Mouse (Mus musculus): ENCODE results near the gene Gm49325.

Gene Gm49325

DNA sequence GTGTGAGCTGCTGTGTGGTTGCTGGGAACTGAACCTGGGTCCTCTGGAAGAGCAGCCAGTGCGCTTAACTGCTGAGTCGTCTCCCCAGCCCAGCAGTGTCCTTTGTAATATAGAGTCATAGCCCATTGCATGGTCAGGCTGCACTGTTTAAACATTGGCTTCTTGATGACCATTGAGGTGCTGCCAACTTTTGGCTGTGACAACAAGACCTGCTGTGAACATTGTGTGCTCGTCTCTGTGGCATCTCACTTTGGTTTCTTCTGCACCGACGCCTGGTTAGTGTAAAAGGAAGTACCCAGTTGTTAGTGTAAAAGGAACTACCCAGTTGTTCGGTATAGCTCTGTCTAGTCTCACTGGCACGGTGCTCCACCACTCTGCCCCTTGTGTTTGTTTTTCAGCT, 20.6 kb downstream of the Gm49325 start:
- peak; percentile 20 for DNase-seq (ENCODE audit: low read depth)

DNA sequence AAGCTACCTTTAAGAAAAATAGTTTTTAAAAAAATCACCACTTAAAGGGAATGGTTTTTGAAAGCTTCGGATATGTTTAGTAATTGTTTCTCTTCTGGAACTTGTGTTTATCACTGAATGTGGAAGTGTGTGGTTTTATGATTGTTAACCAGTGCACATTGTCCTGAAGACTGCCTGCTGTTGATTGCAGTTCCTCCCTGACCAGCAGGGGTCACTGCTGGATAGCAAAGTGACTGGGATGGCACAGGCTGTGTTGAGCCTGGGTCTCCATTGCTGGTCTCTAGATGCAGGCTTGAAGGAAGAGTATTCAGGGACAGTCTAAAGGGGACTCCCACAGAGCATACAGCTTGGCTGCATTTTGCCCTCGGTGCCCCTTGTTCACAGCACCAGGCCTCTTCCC, 21.5 kb downstream of the Gm49325 start:
- DNase-seq (ENCODE audit: low read depth): peak; percentile 90

DNA sequence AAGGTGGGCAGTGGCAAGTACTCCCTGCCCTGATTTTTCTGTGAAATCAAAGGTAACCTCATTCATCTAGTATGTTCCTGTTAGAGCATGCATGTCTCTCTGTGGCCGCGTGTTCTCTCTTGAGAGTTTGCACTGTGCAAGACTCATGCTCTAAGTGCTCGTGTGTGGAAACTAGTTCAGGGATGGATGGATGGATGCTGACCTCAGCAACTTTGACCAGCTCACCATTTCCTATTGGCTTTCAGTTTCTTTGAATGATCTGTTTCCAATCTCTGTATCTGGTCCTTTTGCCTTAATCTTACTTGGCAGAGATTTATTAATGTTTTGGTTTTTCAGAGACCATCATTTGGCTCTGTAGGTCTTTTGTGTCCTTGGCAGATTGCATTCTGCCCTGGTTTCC, 23.2 kb downstream of the Gm49325 start:
- no peak for DNase-seq (ENCODE audit: low read depth)

DNA sequence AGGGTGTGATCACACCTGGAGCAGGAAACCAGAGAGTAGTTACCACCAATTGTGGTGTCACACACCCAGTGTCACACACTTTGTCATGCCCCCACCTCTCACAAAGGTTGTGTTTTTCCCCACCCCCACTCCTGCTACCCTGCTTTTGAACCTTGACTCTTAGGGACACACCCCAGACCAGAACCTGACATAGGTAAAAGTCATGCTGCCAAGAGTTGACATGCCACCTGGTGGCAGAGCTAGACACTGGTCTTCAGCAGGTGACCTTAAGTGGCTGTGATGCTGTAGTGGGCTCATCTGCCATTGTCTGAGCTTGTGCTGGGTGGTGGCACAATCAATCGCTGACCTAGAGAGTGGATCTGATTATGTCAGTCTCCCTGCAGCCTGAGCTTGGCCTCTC, 24.0 kb downstream of the Gm49325 start:
- peak; percentile 56 for DNase-seq (ENCODE audit: low read depth)

DNA sequence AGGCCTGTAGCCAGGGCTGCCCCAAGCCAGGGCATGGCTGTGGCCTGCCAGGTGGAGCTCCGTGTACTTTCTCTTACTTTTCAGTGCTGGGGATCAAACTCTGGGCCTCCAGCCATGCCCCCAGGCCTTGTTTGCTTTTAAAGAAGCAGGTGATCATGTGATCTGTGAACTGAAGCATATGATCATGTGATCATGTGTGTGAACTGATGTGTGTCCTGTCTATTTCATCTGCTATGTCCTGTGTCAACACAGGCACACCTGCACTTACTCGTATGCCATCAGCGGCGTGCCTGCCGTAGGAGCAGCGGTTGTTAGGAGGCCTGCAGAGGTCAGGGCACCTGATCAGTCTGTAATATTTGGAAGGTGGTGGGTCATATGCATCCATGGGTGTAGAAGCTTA, 28.0 kb downstream of the Gm49325 start:
- DNase-seq (ENCODE audit: low read depth): no peak

DNA sequence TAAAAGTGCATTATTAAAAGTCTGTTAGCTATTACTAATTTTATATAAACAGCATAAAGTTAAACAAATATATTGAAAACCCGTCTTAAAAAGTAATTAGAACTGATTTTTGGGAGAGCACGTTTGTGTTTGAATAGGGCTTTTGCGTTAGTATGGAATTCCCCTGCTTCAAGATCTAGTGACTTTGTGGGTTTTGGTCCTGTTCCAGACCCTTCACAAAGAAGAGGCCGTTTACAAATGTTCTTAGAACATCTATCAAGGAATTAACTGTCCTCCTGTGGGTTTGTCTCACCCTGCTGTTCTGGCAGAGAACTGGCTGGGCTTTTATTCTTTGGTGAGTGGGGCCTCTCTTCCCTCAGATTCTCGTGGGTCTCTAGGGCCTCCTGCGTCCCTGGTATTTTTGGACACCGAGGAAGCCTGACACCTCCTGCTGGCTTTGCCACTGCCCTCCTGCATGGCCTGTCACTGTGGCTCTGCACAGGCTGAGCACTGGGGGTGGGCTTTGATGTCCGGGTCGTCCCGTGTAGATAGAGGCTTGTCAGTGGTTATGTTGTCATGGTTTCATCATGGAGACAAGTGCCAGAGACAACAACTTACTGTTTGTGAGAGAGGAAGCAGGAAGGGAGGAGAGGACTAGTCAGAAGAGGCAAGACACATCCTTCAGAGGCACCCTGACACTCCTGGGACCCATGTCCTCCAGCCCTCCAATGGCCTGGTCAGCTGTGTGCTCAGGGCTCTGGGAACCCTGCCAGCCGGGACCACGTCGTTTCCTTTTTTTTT, 28.6 kb downstream of the Gm49325 start:
- peak; percentile 24 for DNase-seq (ENCODE audit: low read depth)

DNA sequence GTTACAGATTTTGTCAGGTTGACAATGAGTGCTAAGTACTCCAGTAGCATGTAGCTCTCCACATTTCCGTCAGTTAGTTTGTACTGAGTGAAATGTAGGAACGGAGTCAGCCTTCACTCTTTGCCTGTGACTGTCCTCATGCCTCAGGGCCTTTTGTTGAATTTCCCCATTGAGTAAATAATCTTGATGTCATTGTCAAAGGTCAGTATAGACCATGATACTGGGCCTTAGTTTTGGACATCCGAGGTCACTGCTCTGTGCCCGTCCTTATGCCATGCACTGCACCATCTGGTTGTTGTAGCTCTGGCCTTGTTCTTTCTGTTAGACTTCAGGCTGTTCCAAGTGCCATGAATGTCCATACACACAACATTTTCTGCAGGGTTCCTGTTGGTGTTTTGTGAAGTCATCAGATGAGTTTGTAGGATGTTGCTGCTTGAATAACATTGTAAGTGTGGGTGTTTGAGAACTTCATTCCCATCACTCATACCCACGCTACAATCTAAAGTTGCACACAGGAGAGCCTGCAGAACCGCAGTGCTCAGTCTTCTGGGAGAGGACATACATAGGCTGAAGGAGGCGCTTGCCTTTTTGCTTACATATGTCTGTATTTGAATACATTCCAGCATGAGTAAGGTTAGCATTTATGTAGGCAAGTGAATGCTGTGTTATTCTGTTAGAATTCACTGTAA, 30.4 kb downstream of the Gm49325 start:
- DNase-seq (ENCODE audit: low read depth): no peak

DNA sequence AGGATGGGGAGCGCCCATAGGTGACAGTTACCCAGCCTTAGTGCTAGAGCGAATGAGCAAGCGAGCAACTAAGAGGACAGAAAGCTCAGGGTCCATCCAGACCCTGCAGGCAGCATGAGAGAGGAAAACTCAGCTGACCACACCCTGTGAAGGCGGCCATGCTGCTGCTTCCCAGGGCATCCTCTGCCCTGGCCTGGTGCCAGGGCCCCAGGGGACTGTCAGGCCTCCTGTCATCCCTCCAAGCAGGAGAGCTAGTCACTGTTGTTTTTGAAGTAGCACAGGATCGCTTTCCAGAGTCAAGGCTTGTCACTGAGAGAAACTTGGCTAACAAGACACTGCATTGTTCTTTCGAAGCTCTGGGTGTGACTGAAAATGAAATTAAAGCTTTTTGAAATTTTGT, 33.0 kb downstream of the Gm49325 start:
- DNase-seq (ENCODE audit: low read depth): no peak

DNA sequence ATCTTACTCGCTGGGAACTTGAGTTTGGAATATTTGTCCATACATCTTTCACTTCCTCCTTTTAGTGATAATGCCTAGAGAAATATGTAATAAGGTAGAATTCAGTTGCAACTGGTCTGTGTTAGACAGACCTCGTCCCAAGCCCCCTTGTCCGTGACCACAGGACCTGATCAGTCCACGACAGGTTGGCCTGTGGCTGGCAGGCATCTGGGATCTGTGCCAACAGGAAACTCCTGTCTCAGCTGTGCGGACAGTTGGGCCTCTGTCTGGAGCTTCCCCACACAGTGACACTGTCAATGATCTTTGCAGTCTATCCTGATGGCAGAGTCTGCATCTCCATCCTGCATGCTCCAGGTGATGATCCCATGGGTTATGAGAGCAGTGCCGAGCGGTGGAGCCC, 37.2 kb downstream of the Gm49325 start:
- DNase-seq (ENCODE audit: low read depth): no peak

DNA sequence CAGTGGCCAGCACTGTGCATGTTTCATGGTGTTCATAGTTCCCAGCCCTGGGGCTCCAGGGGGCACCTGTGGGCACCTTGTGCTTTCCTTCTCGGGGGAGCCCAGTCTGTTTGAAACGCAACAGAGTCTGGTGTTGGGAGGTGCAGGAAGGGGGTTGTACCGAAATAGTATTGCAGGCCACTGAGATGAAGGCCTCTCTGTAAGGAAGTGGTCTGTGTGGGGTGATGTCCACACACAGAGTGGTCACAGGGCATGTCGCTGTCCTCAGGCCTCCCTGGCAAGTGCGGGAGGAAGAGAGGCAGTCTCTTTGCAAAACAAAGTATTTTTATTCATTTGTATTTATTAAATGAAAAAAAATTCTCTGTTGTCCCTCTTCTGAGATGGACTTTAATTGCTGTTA, 39.6 kb downstream of the Gm49325 start:
- no peak for DNase-seq (ENCODE audit: low read depth)

DNA sequence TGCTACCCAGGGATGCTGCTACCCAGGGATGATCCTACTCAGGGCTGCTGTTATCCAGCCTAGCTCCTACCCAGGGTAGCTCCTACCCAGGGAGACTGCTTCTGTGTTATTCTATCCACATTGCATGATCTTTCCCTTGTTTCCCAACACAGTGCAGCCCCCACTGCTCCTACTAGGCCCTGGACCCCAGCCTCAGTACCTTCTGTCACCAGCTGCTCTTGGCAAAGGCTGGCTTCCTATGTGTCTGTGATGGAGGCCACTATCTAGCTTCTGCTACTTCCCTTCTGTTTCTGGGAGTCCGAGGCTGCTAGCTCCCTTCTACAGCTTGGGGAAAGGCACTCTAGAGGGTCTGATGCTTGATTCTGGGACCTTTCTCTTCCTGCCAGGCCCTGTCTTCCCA, 41.5 kb downstream of the Gm49325 start:
- DNase-seq (ENCODE audit: low read depth): no peak

DNA sequence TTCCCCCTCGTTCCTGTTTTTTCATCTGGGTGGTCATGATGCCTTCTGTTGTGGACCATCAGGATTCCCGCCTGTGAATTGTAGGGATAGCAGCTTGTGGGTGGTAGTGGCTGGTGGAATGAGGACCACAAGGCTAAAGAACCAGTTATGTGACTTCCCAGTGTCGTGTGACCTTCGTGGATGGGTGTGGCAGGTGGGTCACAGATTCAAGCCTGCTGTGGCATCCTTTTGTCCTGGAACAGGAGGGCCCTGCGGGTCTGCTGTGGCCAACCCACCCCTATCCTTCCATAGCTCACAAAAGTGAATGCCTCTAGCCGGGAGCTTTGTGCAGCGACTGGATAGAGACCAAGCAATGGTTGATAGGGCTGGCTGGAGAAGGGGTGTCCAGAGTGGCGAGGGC, 41.9 kb downstream of the Gm49325 start:
- no peak for DNase-seq (ENCODE audit: low read depth)

DNA sequence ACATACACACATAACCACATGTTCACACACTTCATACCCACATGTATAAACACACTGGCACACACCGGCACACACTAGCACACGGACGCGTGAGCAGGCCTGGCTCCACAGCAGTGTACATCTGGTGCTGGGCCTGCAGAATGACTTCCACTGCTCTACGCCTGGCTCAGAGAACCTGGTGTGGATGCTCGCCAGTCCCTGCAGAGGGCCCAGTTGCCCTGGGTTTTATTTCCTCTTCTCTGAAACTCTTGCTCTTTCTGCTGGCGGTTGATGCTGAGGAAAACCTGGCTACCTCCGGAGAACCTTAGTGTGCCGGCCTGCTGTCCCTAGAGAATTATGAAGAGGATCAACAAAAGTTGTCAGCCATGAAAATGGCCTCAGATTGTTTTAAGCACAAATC, 46.0 kb downstream of the Gm49325 start:
- no peak for DNase-seq (ENCODE audit: low read depth)

DNA sequence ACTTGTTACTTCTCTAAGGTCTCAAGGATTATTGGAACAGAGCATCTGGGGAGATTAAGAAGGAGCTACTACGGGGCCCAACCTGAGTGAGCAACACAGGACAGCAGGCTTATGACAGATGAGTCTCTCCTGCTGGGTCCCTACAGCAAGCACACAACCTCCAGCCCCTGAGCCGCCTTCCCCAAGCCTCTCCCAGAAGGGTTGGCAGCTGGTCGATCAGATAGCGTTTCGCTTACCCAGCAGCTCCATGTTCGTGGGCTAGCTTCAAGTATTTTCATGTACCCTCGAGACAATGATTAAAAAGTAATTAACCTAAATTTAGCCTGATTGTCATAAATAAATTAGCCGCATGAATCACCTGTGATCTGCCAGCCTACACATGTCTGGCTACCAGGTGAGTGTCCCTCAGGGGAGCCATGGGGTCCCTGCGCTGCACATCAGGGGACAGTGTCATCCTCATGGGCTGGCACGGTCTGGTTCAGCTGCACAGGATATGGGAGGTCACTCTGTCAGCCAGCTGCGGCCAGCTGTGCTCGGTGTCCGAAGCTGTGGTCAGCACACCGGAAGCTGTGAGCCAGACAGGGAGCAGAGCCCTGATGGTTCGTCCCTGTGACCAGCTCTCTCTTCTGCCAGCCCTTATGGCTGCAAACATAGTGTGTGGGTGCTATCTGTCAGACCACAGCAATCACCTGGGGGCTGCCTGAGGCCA, 52.4 kb downstream of the Gm49325 start:
- DNase-seq (ENCODE audit: low read depth): no peak

DNA sequence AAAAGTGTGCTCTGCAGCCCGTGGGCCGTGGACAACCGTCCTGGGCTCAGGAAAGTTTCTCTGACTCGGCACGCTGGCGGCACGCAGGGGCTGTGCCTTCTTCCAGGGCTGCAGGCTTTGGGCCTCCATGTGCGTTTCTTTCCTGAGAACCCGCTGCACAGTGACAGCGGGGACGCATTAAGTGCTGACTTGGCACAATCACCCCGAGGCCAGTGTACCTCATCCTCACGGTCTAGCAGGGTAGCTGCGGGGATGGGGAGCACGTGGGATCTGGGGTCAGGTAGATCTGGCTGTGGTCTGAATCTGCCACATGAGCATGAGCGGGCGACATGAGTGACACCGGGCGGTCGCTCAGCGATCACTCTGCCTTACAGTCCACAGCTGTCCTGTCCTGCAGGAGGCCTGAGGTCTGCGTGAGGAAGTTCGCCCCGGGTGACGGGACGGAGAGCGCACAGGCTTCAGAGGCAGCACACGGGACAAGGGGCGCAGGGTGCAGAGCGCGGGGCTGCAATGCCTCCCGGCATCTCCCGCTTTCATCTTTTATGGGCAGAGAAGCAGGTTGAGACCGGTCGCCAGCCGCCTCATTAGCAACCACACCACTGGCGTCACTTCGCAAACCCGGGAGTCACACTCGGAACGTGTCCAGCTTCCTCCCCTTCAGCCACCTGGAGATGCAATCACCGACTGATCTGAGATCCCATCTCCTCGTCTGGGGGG, 58.1 kb downstream of the Gm49325 start:
- DNase-seq (ENCODE audit: low read depth): no peak

DNA sequence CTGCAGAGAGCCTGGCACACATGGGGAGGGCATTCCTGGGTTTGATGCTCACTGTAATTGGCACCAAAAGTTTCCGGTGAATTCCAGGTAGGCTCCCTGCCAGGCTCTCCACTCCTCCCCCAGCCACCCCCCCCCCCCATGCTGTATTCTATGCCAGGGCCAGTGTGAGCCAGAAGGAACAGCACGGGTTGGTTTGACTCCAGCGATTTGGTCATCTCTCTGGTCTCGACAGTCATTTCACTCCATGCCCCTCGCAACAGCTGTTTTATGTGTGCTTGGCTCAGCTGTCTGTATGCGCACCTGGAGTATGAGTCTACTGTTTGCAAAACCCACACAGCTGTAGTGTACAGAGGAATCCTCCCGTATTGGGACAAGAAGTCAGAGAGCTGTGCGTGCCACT, 60.3 kb downstream of the Gm49325 start:
- DNase-seq (ENCODE audit: low read depth): no peak

DNA sequence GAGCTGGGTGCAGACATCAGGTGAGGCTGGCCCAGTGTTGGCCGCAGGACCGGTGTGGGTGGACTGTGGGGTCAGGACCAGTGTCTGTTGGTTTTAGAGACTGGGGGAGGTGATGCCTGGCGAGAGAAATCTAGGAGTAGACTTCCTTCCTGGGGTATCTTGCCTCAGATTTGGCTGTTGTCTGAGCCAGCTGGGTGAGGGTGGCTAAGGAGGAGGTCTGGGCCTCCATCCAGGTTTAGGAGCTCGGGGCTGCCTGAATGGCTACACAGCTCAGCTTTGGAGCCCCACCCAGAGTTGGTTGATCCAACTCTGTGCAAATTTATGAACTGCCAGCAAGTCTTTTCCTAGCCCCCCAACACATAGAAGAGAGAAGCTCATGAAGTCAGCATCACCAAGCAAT, 61.4 kb downstream of the Gm49325 start:
- no peak for DNase-seq (ENCODE audit: low read depth)

DNA sequence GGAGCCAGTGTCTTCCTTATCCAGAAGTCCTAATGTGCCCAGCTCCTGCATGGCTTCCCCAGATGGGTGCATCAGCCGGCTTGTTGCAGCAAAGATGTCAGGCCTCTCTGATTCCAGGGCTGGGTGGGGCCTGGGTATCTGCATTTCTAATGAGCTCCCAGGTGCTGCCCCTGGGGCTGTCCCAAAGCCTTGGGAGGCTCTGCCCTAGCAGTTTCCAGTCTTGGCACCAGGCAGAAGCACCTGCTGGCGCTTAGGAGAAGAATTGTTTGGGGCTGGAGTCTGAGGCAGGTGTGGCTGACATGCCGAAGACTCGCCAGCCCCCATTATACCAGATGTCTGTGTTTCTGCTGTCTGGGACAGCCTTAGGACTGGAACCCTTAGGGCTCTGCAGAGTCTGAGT, 64.7 kb downstream of the Gm49325 start:
- no peak for DNase-seq (ENCODE audit: low read depth)

DNA sequence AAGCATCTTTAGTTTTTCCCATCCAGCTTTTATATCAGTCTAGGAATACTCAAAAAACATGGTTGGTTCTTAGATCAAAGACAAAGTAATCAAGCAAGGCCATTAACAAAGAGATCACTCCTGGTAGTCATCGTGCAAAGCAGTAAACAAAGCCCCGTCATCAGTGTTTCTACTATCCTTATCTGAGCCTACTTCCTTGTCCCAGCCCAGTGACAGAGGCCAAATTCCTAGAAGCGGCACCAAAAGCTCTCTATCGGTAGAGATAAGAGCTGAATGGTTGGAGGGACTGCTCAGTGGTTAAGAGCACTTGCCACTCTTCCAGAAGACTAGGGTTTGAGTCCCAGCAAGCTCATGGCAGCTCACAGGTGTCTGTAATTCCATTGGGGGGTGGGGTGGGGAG, 65.5 kb downstream of the Gm49325 start:
- no peak for DNase-seq (ENCODE audit: low read depth)

DNA sequence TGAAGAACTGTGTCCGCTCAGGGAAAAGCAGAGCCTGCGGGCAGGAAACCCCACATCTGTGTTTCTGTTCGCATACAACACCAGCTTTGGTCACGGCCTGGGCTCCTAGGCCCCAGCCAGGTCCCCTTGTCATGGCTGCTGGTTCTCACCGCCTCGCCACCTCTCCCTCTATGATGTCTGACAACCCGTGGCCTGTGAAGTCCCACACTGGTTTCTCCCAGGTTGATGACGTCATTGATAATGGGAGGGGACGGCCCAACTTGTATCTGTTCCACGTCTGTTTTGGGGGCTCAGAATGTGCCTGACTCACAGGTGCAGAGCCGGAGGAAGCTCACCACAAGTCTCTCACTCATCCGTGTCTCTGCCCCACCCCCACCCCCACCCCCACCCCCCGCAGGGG, 67.8 kb downstream of the Gm49325 start:
- DNase-seq (ENCODE audit: low read depth): no peak

DNA sequence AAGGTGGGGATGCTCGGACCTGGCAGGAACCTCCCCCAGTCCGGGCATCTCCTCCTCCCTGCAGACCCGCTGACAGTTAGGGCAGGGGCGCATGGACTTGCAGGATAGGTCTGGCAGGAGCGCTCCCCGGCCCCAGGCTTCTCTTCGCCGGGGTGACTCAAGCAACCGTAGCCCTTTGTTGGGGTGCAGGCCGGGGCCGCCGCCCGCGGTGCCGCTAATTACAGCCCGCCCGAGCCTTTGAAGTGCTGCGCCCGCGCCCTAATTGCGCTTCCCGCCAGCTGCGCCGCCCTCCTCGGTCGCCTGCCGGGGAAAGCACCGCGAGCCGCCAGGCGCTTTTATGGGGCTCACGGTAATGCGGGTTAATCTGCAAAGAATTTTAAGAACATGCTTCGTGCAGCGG, 71.6 kb downstream of the Gm49325 start:
- DNase-seq (ENCODE audit: low read depth): no peak

DNA sequence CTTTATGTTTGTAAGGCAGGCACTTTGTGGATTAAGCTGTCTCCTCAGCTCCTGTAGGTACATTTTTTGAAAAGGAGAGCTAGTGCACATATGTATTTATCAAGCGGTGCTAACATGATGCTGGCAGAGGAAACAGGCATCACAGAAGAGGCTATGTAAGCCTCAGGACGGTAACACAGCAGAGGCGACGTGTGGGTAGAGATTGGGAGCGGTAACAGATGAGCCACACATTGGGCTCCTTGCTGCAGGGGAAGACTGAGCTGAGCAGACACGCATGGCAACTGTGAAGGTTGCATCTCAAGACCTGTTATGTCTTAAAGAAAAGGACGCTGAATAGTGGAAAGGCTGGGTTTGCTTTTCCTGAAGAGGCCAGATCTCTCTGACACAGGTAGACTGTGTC, 77.0 kb downstream of the Gm49325 start:
- DNase-seq (ENCODE audit: low read depth): no peak

DNA sequence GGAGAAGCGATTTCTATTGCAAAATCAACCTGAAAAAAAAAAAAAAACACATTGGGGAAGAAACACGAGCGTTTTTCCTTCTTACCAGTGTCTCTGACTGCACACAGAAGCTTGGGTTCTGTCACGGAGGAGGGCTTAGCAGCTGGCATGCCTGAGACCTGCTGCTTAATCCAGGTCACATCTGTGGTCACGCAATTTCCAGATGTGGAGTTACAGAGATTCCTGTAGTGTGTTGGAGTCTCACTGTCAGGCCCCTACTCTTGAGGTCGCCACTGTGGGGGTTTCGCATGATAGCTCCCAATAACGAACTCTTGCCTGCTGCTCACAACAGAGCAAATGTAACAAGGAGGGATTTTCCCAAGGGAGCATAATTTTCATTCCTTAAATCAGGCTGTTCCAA, 78.2 kb downstream of the Gm49325 start:
- DNase-seq (ENCODE audit: low read depth): no peak

Data from naive thymus-derived CD4-positive, alpha-beta T cell, adult 2 months (primary cell).